Mouse (Mus musculus) heart, postnatal 0 days (tissue): ENCODE data around the gene Vmn2r124. TPM values are rescaled to one million over a fixed set of nuclear protein-coding genes. Genes with fewer than 3 reads are reported as not detected.
"Not testable (repeated sequence)": the region's sequence is repeated elsewhere in the genome, so short reads cannot be mapped to it uniquely, and the experiment has no call there.

Experiments
- ATAC-seq: fragments of 200-750 bp; cut with Nextera tagmentation; 2 replicates; pipeline ENCODE4 v1.8.0; 2017; ENCODE audit warnings: low read depth, moderate number of reproducible peaks, moderate library complexity; ENCODE audit not compliant: insufficient read depth
- DNase-seq: peaks from one replicate; pipeline ENCODE4 v3.0.0-alpha.2; 2016; ENCODE audit warnings: low spot score
- H3K27ac ChIP-seq: fragments of 300-500 bp; sonication (generic); 2 replicates; pipeline ENCODE4 v1.5.1; 2014; ENCODE audit warnings: low read depth, mild to moderate bottlenecking
- H3K27me3 ChIP-seq: fragments of 300-500 bp; sonication (generic); 2 replicates; pipeline ENCODE4 v1.6.1; 2014; ENCODE audit warnings: low read length, mixed read lengths; ENCODE audit not compliant: control insufficient read depth, insufficient read depth
- H3K36me3 ChIP-seq: fragments of 300-500 bp; sonication (generic); replicated peaks from 2 replicates; pipeline ENCODE4 v1.6.1; 2014; ENCODE audit warnings: low read length, mixed read lengths; ENCODE audit not compliant: control insufficient read depth, insufficient read depth
- H3K4me1 ChIP-seq: fragments of 300-500 bp; sonication (generic); 2 replicates; pipeline ENCODE4 v1.6.1; 2014; ENCODE audit warnings: antibody characterized with exemption; ENCODE audit not compliant: control insufficient read depth, insufficient read depth
- H3K4me2 ChIP-seq: fragments of 300-500 bp; sonication (generic); 2 replicates; pipeline ENCODE4 v1.6.1; 2014; ENCODE audit warnings: low read depth, mild to moderate bottlenecking, low read length, moderate library complexity
- H3K4me3 ChIP-seq: fragments of 300-500 bp; sonication (generic); 2 replicates; pipeline ENCODE4 v1.5.1; 2014; ENCODE audit warnings: low read depth, low read length
- H3K9ac ChIP-seq: fragments of 300-500 bp; sonication (generic); replicated peaks from 2 replicates; pipeline ENCODE4 v1.6.1; 2014; ENCODE audit warnings: low read depth, low read length, mixed read lengths
- H3K9me3 ChIP-seq: fragments of 300-500 bp; sonication (generic); replicated peaks from 2 replicates; pipeline ENCODE4 v1.6.1; 2016; ENCODE audit warnings: low read length; ENCODE audit not compliant: control insufficient read depth
- CTCF ChIP-seq: IDR thresholded peaks from 2 replicates; pipeline ENCODE4 v1.5.1; 2016; ENCODE audit warnings: antibody characterized with exemption, control low read depth, low read depth
- EP300 ChIP-seq: IDR thresholded peaks from 2 replicates; pipeline ENCODE4 v1.6.1; 2016; ENCODE audit warnings: antibody characterized with exemption, low read depth
- WGBS: fragments of 180-500 bp; shearing (Covaris S2); extraction: QIAGEN DNeasy Blood & Tissue Kit; methylation state at CpG from one replicate; pipeline ENCODE4 v1.1.7; 2014; 5-methylcytosine and 5-hydroxymethylcytosine counted together
- polyA plus RNA-seq: library from polyadenylated mRNA; unstranded; fragments of >200 nt; fragmentation: Nextera tagmentation; extraction: Ambion mirVana; gene quantifications from 2 replicates; pipeline ENCODE4 v1.2.1, GENCODE M21; 2015
- total RNA-seq: library from RNA; depleted of rRNA; stranded (reverse); fragments of >200 nt; gene quantifications from 2 replicates; pipeline ENCODE4 v1.2.3, GENCODE M21; 2014; ENCODE audit warnings: low replicate concordance; rRNA removed

The Vmn2r124 gene
- total RNA-seq (not detected in 2 replicates), polyA plus RNA-seq (not detected in 2 replicates)

DNA sequence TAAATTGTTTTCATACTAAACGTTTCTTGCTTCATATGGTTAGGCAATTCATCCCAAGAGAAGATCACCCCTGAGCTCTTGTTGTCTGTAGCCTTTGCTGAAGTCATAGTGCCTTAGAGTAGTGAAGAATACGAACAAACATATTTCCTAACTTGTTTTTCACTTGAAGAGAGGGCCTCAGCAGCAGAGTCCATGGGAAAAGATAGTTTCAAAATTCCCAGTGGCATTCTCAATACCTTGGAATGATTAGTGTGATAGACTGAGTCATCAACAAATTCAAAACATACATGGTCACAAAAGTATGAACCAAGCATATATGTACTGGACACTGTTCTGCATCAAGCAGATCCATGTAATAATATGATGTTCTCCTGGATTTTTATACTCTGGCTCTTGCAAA is at the start of gene Vmn2r124:
Vmn2r124 (plus strand) TSS at position 301 of the 400 bp plus-strand sequence.
- H3K4me3 ChIP-seq = no peak within 1 kb of the TSS
- no peak within 1 kb of the TSS for H3K9ac ChIP-seq
- H3K27me3 ChIP-seq = no peaks in the 10 kb centered on the region
- WGBS = 27% methylated on average over 2 of the region's 2 CpGs
- no peaks in the 10 kb centered on the region for H3K9me3 ChIP-seq
- no peak for TF ChIP-seq EP300
- no peak for TF ChIP-seq CTCF
- DNase-seq (no peak), ATAC-seq (no peak)
- H3K27ac ChIP-seq = no peak within 1 kb of the TSS
- H3K36me3 ChIP-seq = no peaks in the 10 kb centered on the region
- no peaks in the 10 kb centered on the region for H3K4me1 ChIP-seq
- H3K4me2 ChIP-seq = no peak within 1 kb of the TSS

DNA sequence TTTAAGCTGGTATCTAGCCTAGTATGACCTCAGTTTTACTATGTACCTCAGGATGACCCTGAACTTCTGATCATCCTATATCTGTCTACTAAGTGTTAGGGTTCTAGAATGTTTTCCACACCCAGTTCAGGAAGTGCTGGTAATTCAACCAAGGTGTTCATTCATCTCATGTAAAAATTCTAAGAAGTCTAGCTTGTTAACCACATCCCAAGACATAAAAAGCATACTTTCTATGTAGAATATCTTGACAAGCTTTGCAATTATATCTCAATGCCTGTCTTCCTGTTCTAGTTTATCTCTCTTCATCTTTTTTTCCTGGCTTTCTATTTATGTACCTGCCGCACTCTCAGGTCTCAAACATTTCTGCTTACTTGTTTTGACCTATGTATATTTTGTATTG is 44.5 kb upstream of the Vmn2r124 start:
- WGBS = 75% methylated on average over 1 of the region's 1 CpGs
- Histone ChIP-seq H3K27me3 (no peaks in the 10 kb centered on the region), H3K36me3 (no peaks in the 10 kb centered on the region), H3K4me3 (no peak overlapping the region), H3K4me1 (no peaks in the 10 kb centered on the region), H3K27ac (no peak overlapping the region), H3K9me3 (no peaks in the 10 kb centered on the region), H3K4me2 (no peak overlapping the region), H3K9ac (no peak overlapping the region)
- DNase-seq (no peak), ATAC-seq (no peak)
- TF ChIP-seq CTCF = no peak
- TF ChIP-seq EP300 = no peak

DNA sequence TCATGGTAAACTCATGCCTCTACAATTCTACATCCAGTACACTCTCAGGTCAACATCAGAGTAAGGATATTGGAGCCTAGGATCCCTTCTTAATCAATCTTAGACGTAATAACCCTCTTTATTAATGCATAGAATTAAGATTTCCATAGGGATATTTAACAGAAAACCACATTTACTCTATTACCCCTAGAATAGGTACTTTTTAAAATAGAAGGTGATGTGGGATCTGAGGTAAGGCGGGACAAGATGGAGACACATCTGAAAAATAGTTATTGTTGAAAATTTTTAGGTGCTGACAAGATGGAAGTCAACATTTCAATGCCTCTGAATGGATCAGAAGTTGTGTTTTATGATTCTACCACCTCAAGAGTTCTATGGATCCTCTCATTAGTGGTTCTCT is 27.8 kb upstream of the Vmn2r124 start, which contains the start of gene Fpr-rs4:
Fpr-rs4 (plus strand) TSS at position 301 of the 400 bp plus-strand sequence.
- TF ChIP-seq EP300 (no peak), CTCF (no peak)
- no peak within 1 kb of the TSS for H3K9ac ChIP-seq
- no peaks in the 10 kb centered on the region for H3K36me3 ChIP-seq
- H3K4me2 ChIP-seq = no peak within 1 kb of the TSS
- H3K4me1 ChIP-seq = no peaks in the 10 kb centered on the region
- no peaks in the 10 kb centered on the region for H3K9me3 ChIP-seq
- H3K27me3 ChIP-seq = no peaks in the 10 kb centered on the region
- ATAC-seq = no peak
- no peak within 1 kb of the TSS for H3K27ac ChIP-seq
- 37% methylated on average over 2 of the region's 2 CpGs for WGBS
- DNase-seq = no peak
- H3K4me3 ChIP-seq = no peak within 1 kb of the TSS

DNA sequence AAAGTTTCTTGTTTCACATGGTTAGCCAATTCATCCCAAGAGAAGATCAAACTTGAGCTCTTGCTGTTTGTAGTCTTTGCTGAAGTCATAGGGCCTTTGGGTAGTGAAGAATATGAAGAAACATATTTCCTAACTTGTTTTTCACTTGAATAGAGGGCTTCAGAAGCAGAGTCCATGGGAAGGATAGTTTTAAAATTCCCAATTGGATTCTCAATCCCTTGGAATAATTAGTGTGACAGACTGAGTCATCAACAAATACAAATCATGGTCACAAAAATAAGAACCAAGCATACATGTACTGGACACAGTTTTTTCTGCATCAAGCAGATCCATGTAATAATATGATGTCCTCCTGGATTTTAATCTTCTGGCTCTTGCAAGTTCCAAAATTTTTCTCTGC is 35.5 kb downstream of the Vmn2r124 start, which contains the start of gene Vmn2r91:
Vmn2r91 (plus strand) TSS at position 301 of the 400 bp plus-strand sequence.
- DNase-seq, H3K36me3 ChIP-seq, H3K27ac ChIP-seq, H3K4me3 ChIP-seq, H3K9me3 ChIP-seq, H3K9ac ChIP-seq, H3K4me2 ChIP-seq, H3K27me3 ChIP-seq, H3K4me1 ChIP-seq, ATAC-seq: not testable (repeated sequence)

DNA sequence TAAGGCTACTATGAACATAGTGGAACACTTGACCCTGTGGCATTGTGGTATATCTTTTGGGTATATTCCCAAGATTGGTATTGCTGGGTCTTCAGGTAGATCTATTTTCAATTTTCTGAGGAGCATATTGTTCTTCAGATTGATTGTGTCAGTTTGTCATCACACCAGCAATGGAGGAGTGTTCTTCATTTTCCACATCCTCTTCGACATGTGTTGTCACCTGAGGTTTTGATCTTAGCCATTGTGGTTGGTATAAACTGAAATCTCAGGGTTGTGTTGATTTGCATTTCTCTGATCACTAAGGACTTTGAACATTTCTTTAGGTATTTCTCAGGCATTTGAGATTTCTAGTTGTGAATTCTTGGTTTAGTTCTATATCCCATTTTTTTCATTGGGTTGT is 46.4 kb downstream of the Vmn2r124 start:
- ATAC-seq, H3K9ac ChIP-seq, H3K4me1 ChIP-seq, H3K4me2 ChIP-seq, H3K36me3 ChIP-seq, H3K27ac ChIP-seq, H3K9me3 ChIP-seq, DNase-seq, H3K27me3 ChIP-seq, H3K4me3 ChIP-seq: not testable (repeated sequence)
- WGBS = 36% methylated on average over 1 of the region's 1 CpGs

DNA sequence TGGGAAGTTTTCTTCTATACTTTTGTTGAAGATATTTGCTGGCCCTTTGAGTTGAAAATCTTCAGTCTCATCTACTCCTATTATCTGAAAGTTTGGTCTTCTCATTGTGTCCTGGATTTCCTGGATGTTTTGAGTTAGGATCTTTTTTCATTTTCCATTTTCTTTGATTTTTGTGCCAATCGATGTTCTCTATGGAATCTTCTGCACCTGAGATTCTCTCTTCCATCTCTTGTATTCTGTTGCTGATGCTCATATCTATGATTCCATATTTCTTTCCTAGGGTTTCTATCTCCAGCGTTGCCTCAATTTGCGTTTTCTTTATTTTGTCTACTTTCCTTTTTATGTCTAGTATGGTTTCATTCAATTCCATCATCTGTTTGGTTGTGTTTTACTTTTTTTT is 53.0 kb downstream of the Vmn2r124 start:
- not testable (repeated sequence) for H3K36me3 ChIP-seq

More for the DNA sequence above, 53.0 kb downstream of the Vmn2r124 start:
- ATAC-seq, H3K4me2 ChIP-seq, DNase-seq, H3K27me3 ChIP-seq, H3K27ac ChIP-seq, H3K9me3 ChIP-seq, H3K4me3 ChIP-seq, H3K9ac ChIP-seq, H3K4me1 ChIP-seq: not testable (repeated sequence)
- 67% methylated on average over 3 of the region's 3 CpGs for whole genome bisulfite sequencing

Other genes with a start within 250 kb of the Vmn2r124 start
- 1.6 and 23.6 TPM in 2 replicates for gene Spaca6, start 222.3 kb upstream of the Vmn2r124 start, total RNA-seq
- gene Spaca6, start 222.3 kb upstream of the Vmn2r124 start, polyA plus RNA-seq = 7.9 and 9.2 TPM in 2 replicates
- gene Has1, start 194.2 kb upstream of the Vmn2r124 start, total RNA-seq = 2.9 and 4.0 TPM in 2 replicates
- 1.00 and 1.1 TPM in 2 replicates for gene Has1, start 194.2 kb upstream of the Vmn2r124 start, polyA plus RNA-seq
- not detected in 2 replicates for gene Fpr1, start 165.5 kb upstream of the Vmn2r124 start, total RNA-seq
- gene Fpr1, start 165.5 kb upstream of the Vmn2r124 start, polyA plus RNA-seq = 0.40 and 0.53 TPM in 2 replicates
- gene Fpr2, start 161.6 kb upstream of the Vmn2r124 start, total RNA-seq = 1.3 TPM in 1 of 2 replicates, not detected in the other
- 0.19 and 0.33 TPM in 2 replicates for gene Fpr2, start 161.6 kb upstream of the Vmn2r124 start, polyA plus RNA-seq
- gene Fpr3, start 161.6 kb upstream of the Vmn2r124 start, total RNA-seq = not detected in 2 replicates
- gene Fpr3, start 161.6 kb upstream of the Vmn2r124 start, polyA plus RNA-seq = not detected in 2 replicates
- not detected in 2 replicates for gene Fpr-rs4, start 27.7 kb upstream of the Vmn2r124 start, total RNA-seq
- not detected in 2 replicates for gene Fpr-rs4, start 27.7 kb upstream of the Vmn2r124 start, polyA plus RNA-seq
- gene Vmn2r91, start 35.6 kb downstream of the Vmn2r124 start, total RNA-seq = not detected in 2 replicates
- gene Vmn2r91, start 35.6 kb downstream of the Vmn2r124 start, polyA plus RNA-seq = not detected in 2 replicates
- not detected in 2 replicates for gene Vmn2r92, start 102.5 kb downstream of the Vmn2r124 start, total RNA-seq
- not detected in 2 replicates for gene Vmn2r92, start 102.5 kb downstream of the Vmn2r124 start, polyA plus RNA-seq
- gene Vmn2r94, start 228.3 kb downstream of the Vmn2r124 start, total RNA-seq = not detected in 2 replicates
- not detected in 2 replicates for gene Vmn2r94, start 228.3 kb downstream of the Vmn2r124 start, polyA plus RNA-seq
- gene Vmn2r93, start 248.7 kb downstream of the Vmn2r124 start, total RNA-seq = not detected in 2 replicates
- not detected in 2 replicates for gene Vmn2r93, start 248.7 kb downstream of the Vmn2r124 start, polyA plus RNA-seq